In genomic region chr8:102738961-102739487, GRCm38 (mm10) we compare ENCODE assay signal across 8 mouse cellular contexts. TPM values are rescaled to one million over a fixed set of nuclear protein-coding genes. Genes with fewer than 3 reads are reported as not detected.
DNase-seq lines count a peak whose midpoint lies in the region; ATAC-seq and TF ChIP-seq lines count a peak whose summit lies in the region.

No protein-coding gene starts in this region.

- TF ChIP-seq CTCF in heart, adult 2 months (IDR thresholded peaks at IDR 0.05): no peak

- H3K4me1 ChIP-seq in heart, adult 2 months (ENCODE audit: control insufficient read depth, insufficient read depth, low read length): peaks cover 4% of the 10 kb centered on the region
- 0 out of 2 replicates have a peak, but pooled peaks cover 2% of the 10 kb centered on the region for H3K4me1 ChIP-seq in heart, embryonic 11.5 days (ENCODE audit: control insufficient read depth, insufficient read depth, low read length)
- peaks cover 1% of the 10 kb centered on the region; the same call in 1 of the 2 replicates for H3K4me1 ChIP-seq in forebrain, embryonic 11.5 days (replicated peaks; ENCODE audit: control insufficient read depth, insufficient read depth, low read length)
- H3K4me1 ChIP-seq in neural tube, embryonic 15.5 days: peaks cover 48% of the 10 kb centered on the region

- ATAC-seq in heart, embryonic 11.5 days (replicated peaks; ENCODE audit: insufficient number of reproducible peaks, low FRiP score, low TSS enrichment): no peak
- peak; percentile 87 for ATAC-seq in forebrain, embryonic 11.5 days (replicated peaks; ENCODE audit: low FRiP score)
- peak; percentile 73; the same call in 1 of the 2 replicates for ATAC-seq in neural tube, embryonic 15.5 days (ENCODE audit: low FRiP score)

- DNase-seq in heart, adult 2 months: peak; percentile 48 to 81
- peak; percentile 66 for DNase-seq in forebrain, embryonic 11.5 days (ENCODE audit: low spot score)
- peak; percentile 45 to 53 for DNase-seq in layer of hippocampus, adult 8-10 months (ENCODE audit: low spot score in 2 of 2)
- no peak for DNase-seq in urinary bladder, postnatal 10 days (ENCODE audit: low spot score)
- DNase-seq in lung, postnatal 36 days: no peak
- no peak for DNase-seq in ovary, postnatal 14 days (ENCODE audit: low spot score)

- H3K27me3 ChIP-seq in heart, adult 2 months (ENCODE audit: control insufficient read depth, insufficient read depth, low read length): no peaks in the 10 kb centered on the region
- H3K27me3 ChIP-seq in heart, embryonic 11.5 days (ENCODE audit: control insufficient read depth, insufficient read depth, low read length): no peaks in the 10 kb centered on the region
- no peaks in the 10 kb centered on the region for H3K27me3 ChIP-seq in forebrain, embryonic 11.5 days (ENCODE audit: control insufficient read depth, insufficient read depth, low read length)
- no peaks in the 10 kb centered on the region for H3K27me3 ChIP-seq in neural tube, embryonic 15.5 days (replicated peaks)

- H3K4me2 ChIP-seq in heart, embryonic 11.5 days: no peak overlapping the region
- H3K4me2 ChIP-seq in forebrain, embryonic 11.5 days (ENCODE audit: low read depth, low read length, severe bottlenecking): no peak overlapping the region
- H3K4me2 ChIP-seq in neural tube, embryonic 15.5 days: peak overlapping the region; percentile 25

- no peak for TF ChIP-seq POLR2A in heart, adult 2 months (IDR thresholded peaks at IDR 0.05; ENCODE audit: insufficient read depth, low read depth, low read length)

- H3K4me3 ChIP-seq in heart, adult 2 months: no peak overlapping the region
- no peak overlapping the region for H3K4me3 ChIP-seq in heart, embryonic 11.5 days (ENCODE audit: low read depth, low read length)
- H3K4me3 ChIP-seq in forebrain, embryonic 11.5 days (ENCODE audit: low read depth, low read length): no peak overlapping the region
- no peak overlapping the region for H3K4me3 ChIP-seq in neural tube, embryonic 15.5 days (replicated peaks)

- TF ChIP-seq EP300 in heart, adult 2 months (IDR thresholded peaks at IDR 0.05; ENCODE audit: insufficient read depth, low read depth, low read length): 0 out of 2 replicates have a peak, but pooled peaks have one; percentile 62

- intact Hi-C loops in heart, adult 2 months (cut with DNase I): loop anchor here (5.0 kb wide), 1 partner anchor 43 kb away; no protein-coding TSS in a partner anchor

- no peaks in the 10 kb centered on the region for H3K9me3 ChIP-seq in heart, embryonic 11.5 days (replicated peaks; ENCODE audit: control insufficient read depth, low read length)
- H3K9me3 ChIP-seq in forebrain, embryonic 11.5 days (ENCODE audit: control insufficient read depth, low read length): no peaks in the 10 kb centered on the region
- H3K9me3 ChIP-seq in neural tube, embryonic 15.5 days (replicated peaks): no peaks in the 10 kb centered on the region

- H3K9ac ChIP-seq in heart, adult 2 months (ENCODE audit: low read depth, low read length): no peak overlapping the region
- H3K9ac ChIP-seq in heart, embryonic 11.5 days (ENCODE audit: low read depth, low read length): no peak overlapping the region
- H3K9ac ChIP-seq in forebrain, embryonic 11.5 days (ENCODE audit: low read length): no peak overlapping the region
- H3K9ac ChIP-seq in neural tube, embryonic 15.5 days (replicated peaks): no peak overlapping the region

- WGBS in heart, adult 2 months: 59% methylated on average over 7 of the region's 7 CpGs
- 80% methylated on average over 7 of the region's 7 CpGs for WGBS in heart, embryonic 11.5 days (ENCODE audit: insufficient replicate concordance)
- WGBS in forebrain, embryonic 11.5 days: 67% methylated on average over 7 of the region's 7 CpGs
- WGBS in neural tube, embryonic 15.5 days: 51% methylated on average over 7 of the region's 7 CpGs

- H3K79me2 ChIP-seq in heart, adult 2 months (replicated peaks; ENCODE audit: control insufficient read depth, insufficient read depth, low read length): no peaks in the 10 kb centered on the region

- H3K36me3 ChIP-seq in heart, adult 2 months (ENCODE audit: control insufficient read depth, insufficient read depth, low read length): no peaks in the 10 kb centered on the region
- H3K36me3 ChIP-seq in heart, embryonic 11.5 days (ENCODE audit: control insufficient read depth, insufficient read depth, low read length): 0 out of 2 replicates have a peak, but pooled peaks cover 2% of the 10 kb centered on the region
- H3K36me3 ChIP-seq in forebrain, embryonic 11.5 days (ENCODE audit: control insufficient read depth, insufficient read depth, low read length): no peaks in the 10 kb centered on the region; the same call in 1 of the 2 replicates
- H3K36me3 ChIP-seq in neural tube, embryonic 15.5 days: no peaks in the 10 kb centered on the region

- H3K27ac ChIP-seq in heart, adult 2 months: peak overlapping the region; percentile 83
- no peak overlapping the region for H3K27ac ChIP-seq in heart, embryonic 11.5 days (ENCODE audit: low read depth, low read length)
- H3K27ac ChIP-seq in forebrain, embryonic 11.5 days (ENCODE audit: low read depth, low read length): no peak overlapping the region
- peak overlapping the region; percentile 61 for H3K27ac ChIP-seq in neural tube, embryonic 15.5 days (replicated peaks)

RNA-seq across cellular contexts. Expression of gene Cdh11, which starts 46.4 kb away (rescaled TPM):
- total RNA-seq in heart, adult 2 months (2021): 10 to 100 TPM; 11.9 to 13.4 TPM
- 6.0 and 7.4 TPM in 2 replicates for polyA plus RNA-seq in heart, adult 2 months (2012; rRNA removed)
- 80.9 and 85.3 TPM in 2 replicates for polyA plus RNA-seq in heart, embryonic 11.5 days (2014; fragmentation: Nextera tagmentation; extraction: Ambion mirVana)
- 74.5 and 83.7 TPM in 2 replicates for polyA plus RNA-seq in forebrain, embryonic 11.5 days (2014; fragmentation: Nextera tagmentation; extraction: Ambion mirVana)
- 10 to 100 TPM; 68.8 to 84.1 (median 76.7) TPM for total RNA-seq in layer of hippocampus, adult 8-10 months (2022)
- polyA plus RNA-seq in neural tube, embryonic 15.5 days (2015; fragmentation: Nextera tagmentation; extraction: Ambion mirVana): 51.6 and 61.2 TPM in 2 replicates

Comparison
In these comparisons a context has a peak if more than half of its experiments do, and no peak if none do; other contexts are left out.
1. H3K27ac ChIP-seq: peak in heart, adult 2 months (single experiment) and neural tube, embryonic 15.5 days (single experiment); none in heart, embryonic 11.5 days (single experiment) and forebrain, embryonic 11.5 days (single experiment).
2. DNase-seq: peak in heart, adult 2 months (2 of 2), forebrain, embryonic 11.5 days (single experiment) and layer of hippocampus, adult 8-10 months (2 of 2); none in urinary bladder, postnatal 10 days (single experiment), lung, postnatal 36 days (single experiment) and ovary, postnatal 14 days (single experiment).